Mouse (Mus musculus) ES-Bruce4 (cell line): Measurements from ENCODE around the gene H2-Oa. TPM values are rescaled to one million over a fixed set of nuclear protein-coding genes. Genes with fewer than 3 reads are reported as not detected.

Experiments
- H3K27ac ChIP-seq: 2 replicates; pipeline ENCODE4 v1.5.1; 2012; ENCODE audit warnings: low read length, inconsistent platforms; ENCODE audit not compliant: insufficient read depth
- H3K27me3 ChIP-seq: 2 replicates; pipeline ENCODE4 v1.6.1; 2012; ENCODE audit warnings: mild to moderate bottlenecking, low read length, inconsistent platforms; ENCODE audit not compliant: control insufficient read depth, poor library complexity, insufficient read depth, severe bottlenecking
- H3K36me3 ChIP-seq: 2 replicates; pipeline ENCODE4 v1.6.1; 2012; ENCODE audit warnings: inconsistent platforms, mild to moderate bottlenecking, low read length, moderate library complexity; ENCODE audit not compliant: control insufficient read depth, poor library complexity, insufficient read depth, severe bottlenecking
- H3K4me1 ChIP-seq: one replicate; pipeline ENCODE4 v1.8.1; 2011; ENCODE audit warnings: low read length; ENCODE audit not compliant: control insufficient read depth, insufficient read depth
- H3K4me3 ChIP-seq: 2 replicates; pipeline ENCODE4 v1.5.1; 2011; ENCODE audit warnings: low read depth, mild to moderate bottlenecking, low read length
- H3K9ac ChIP-seq: 2 replicates; pipeline ENCODE4 v1.6.1; 2012; ENCODE audit warnings: low read depth, mild to moderate bottlenecking, inconsistent platforms; ENCODE audit not compliant: poor library complexity, severe bottlenecking
- H3K9me3 ChIP-seq: replicated peaks from 2 replicates; pipeline ENCODE4 v1.6.1; 2012; ENCODE audit warnings: mild to moderate bottlenecking, low read length, inconsistent platforms; ENCODE audit not compliant: control insufficient read depth, poor library complexity, insufficient read depth, severe bottlenecking
- CTCF ChIP-seq: IDR thresholded peaks from one replicate; pipeline ENCODE4 v1.8.1; 2011; ENCODE audit warnings: low read depth, low read length
- EP300 ChIP-seq: IDR thresholded peaks from 2 replicates; pipeline ENCODE4 v1.6.1; 2011; ENCODE audit warnings: low read depth, low read length; ENCODE audit not compliant: insufficient read depth
- POLR2A ChIP-seq: IDR thresholded peaks from one replicate; pipeline ENCODE4 v1.8.1; 2011; ENCODE audit warnings: low read length; ENCODE audit not compliant: insufficient read depth
- polyA plus RNA-seq: library from polyadenylated mRNA; stranded (reverse); fragments of >200 nt; gene quantifications from 2 replicates; pipeline ENCODE4 v1.2.4, GENCODE M21; 2011; ENCODE audit warnings: low read depth; ENCODE audit not compliant: missing spikeins, insufficient read depth, insufficient read length

H2-Oa gene
- polyA plus RNA-seq, 1 experiment = not detected

- Histone ChIP-seq H3K9ac (no peak overlapping the region), H3K27ac (0 out of 2 replicates have a peak overlapping the region, but pooled peaks have one; percentile 11), H3K36me3 (peaks cover 40% of the 10 kb centered on the region), H3K27me3 (no peaks in the 10 kb centered on the region), H3K4me3 (no peak overlapping the region), H3K4me1 (no peaks in the 10 kb centered on the region), H3K9me3 (no peaks in the 10 kb centered on the region)
- no peak for TF ChIP-seq CTCF
- no peak for TF ChIP-seq POLR2A
- no peak for TF ChIP-seq EP300
Measured at GRCm38 (mm10) chr17:34110309-34110708, 18.2 kb downstream of the H2-Oa start.

- Histone ChIP-seq H3K27me3 (no peaks in the 10 kb centered on the region), H3K9me3 (no peaks in the 10 kb centered on the region), H3K4me1 (no peaks in the 10 kb centered on the region), H3K27ac (no peak overlapping the region), H3K9ac (no peak overlapping the region), H3K4me3 (no peak overlapping the region), H3K36me3 (peaks cover 77% of the 10 kb centered on the region)
- TF ChIP-seq EP300 = no peak
- TF ChIP-seq CTCF = no peak
- TF ChIP-seq POLR2A = no peak
Measured at GRCm38 (mm10) chr17:34114114-34114513, 22.0 kb downstream of the H2-Oa start.

- Histone ChIP-seq H3K9me3 (no peaks in the 10 kb centered on the region), H3K4me1 (no peaks in the 10 kb centered on the region), H3K36me3 (peaks cover 74% of the 10 kb centered on the region), H3K9ac (peak overlapping the region; percentile 4), H3K4me3 (peak overlapping the region; percentile 56), H3K27ac (no peak overlapping the region), H3K27me3 (no peaks in the 10 kb centered on the region)
- TF ChIP-seq EP300 (no peak), CTCF (no peak), POLR2A (no peak)
Measured at GRCm38 (mm10) chr17:34116736-34117370, 24.7 kb downstream of the H2-Oa start.

GRCm38 (mm10) chr17:34117421-34118112, 25.4 kb downstream of the H2-Oa start:
- Histone ChIP-seq H3K9ac (peak overlapping the region; percentile 96), H3K4me3 (peak overlapping the region; percentile 96), H3K27me3 (no peaks in the 10 kb centered on the region), H3K9me3 (no peaks in the 10 kb centered on the region), H3K4me1 (no peaks in the 10 kb centered on the region), H3K27ac (no peak overlapping the region), H3K36me3 (peaks cover 67% of the 10 kb centered on the region)
- TF ChIP-seq EP300 (no peak), POLR2A (no peak), CTCF (no peak)

- TF ChIP-seq CTCF = no peak
- TF ChIP-seq POLR2A = no peak
- no peak for TF ChIP-seq EP300
- Histone ChIP-seq H3K4me1 (no peaks in the 10 kb centered on the region), H3K36me3 (peaks cover 59% of the 10 kb centered on the region)
Measured at GRCm38 (mm10) chr17:34118113-34118872, 26.2 kb downstream of the H2-Oa start.

GRCm38 (mm10) chr17:34118873-34119248, 26.7 kb downstream of the H2-Oa start:
- Histone ChIP-seq H3K27ac (peak overlapping the region; percentile 46; the same call in 1 of the 2 replicates), H3K4me3 (peak overlapping the region; percentile 96), H3K36me3 (peaks cover 54% of the 10 kb centered on the region), H3K9me3 (no peaks in the 10 kb centered on the region), H3K9ac (peak overlapping the region; percentile 96), H3K27me3 (no peaks in the 10 kb centered on the region), H3K4me1 (no peaks in the 10 kb centered on the region)
- TF ChIP-seq EP300 (0 out of 2 replicates have a peak, but pooled peaks have one; percentile 8), POLR2A (no peak)

More at GRCm38 (mm10) chr17:34118113-34118872, 26.2 kb downstream of the H2-Oa start:
- H3K9me3 ChIP-seq = no peaks in the 10 kb centered on the region
- H3K27ac ChIP-seq = peak overlapping the region; percentile 46; the same call in 1 of the 2 replicates
- H3K4me3 ChIP-seq = peak overlapping the region; percentile 96
- no peaks in the 10 kb centered on the region for H3K27me3 ChIP-seq
- peak overlapping the region; percentile 96 for H3K9ac ChIP-seq
